Mouse (Mus musculus): ENCODE measurements around the gene Gm9603. TPM values are rescaled to one million over a fixed set of nuclear protein-coding genes. Genes with fewer than 3 reads are reported as not detected.

Gm9603 gene
- polyA plus RNA-seq (2014; fragmentation: Illumina TruSeq; extraction: RNeasy Lipid Tissue Mini Kit (QIAGEN cat#74804); ENCODE audit: low read depth, low replicate concordance), result not detected

DNA sequence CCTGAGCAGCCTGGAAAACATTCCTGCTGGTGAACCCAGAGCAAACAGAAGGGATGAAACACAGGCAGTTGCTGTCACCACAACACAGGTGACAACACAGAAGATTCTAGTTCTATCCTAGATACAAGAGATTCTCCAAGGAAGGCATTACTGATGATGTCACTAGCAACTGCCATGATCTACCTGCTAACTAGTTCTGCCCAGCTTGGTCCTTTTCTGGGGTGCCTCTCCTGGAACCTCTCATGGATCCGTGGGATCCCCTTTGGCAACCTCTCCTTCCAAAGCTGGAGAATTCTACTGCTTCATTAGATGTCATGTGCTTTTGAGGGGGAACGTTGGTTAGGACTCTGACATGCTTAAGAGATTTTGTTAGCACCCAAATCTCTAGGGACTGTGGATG, at the start of gene Gm9603:
Gene Gm9603 (minus strand): TSS at position 101 of the 400 bp plus-strand sequence.

DNA sequence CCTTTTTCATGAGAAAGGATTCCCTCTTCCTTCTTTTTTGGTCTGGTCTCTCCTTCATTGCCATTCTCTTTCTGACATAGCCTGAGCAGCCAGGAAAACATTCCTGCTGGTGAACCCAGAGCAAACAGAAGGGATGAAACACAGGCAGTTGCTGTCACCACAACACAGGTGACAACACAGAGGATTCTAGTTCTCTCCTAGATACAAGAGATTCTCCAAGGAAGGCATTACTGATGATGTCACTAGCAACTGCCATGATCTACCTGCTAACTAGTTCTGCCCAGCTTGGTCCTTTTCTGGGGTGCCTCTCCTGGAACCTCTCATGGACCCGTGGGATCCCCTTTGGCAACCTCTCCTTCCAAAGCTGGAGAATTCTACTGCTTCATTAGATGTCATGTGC, 54.3 kb downstream of the Gm9603 start, which contains the start of gene Gm8265:
Gene Gm8265 (minus strand): TSS at position 101 of the 400 bp plus-strand sequence.

Other genes starting within 250 kb of the Gm9603 start
- 0.31 TPM for gene Gm3194, start 232.0 kb downstream of the Gm9603 start, polyA plus RNA-seq (2014; fragmentation: Illumina TruSeq; extraction: RNeasy Lipid Tissue Mini Kit (QIAGEN cat#74804); ENCODE audit: low read depth, low replicate concordance)
- not detected for gene Gm8246, start 209.6 kb downstream of the Gm9603 start, polyA plus RNA-seq (2014; fragmentation: Illumina TruSeq; extraction: RNeasy Lipid Tissue Mini Kit (QIAGEN cat#74804); ENCODE audit: low read depth, low replicate concordance)
- not detected for gene Gm3187, start 203.2 kb downstream of the Gm9603 start, polyA plus RNA-seq (2014; fragmentation: Illumina TruSeq; extraction: RNeasy Lipid Tissue Mini Kit (QIAGEN cat#74804); ENCODE audit: low read depth, low replicate concordance)
- gene Gm3488, start 185.8 kb downstream of the Gm9603 start, polyA plus RNA-seq (2014; fragmentation: Illumina TruSeq; extraction: RNeasy Lipid Tissue Mini Kit (QIAGEN cat#74804); ENCODE audit: low read depth, low replicate concordance), result not detected
- not detected for gene Gm3532, start 149.0 kb downstream of the Gm9603 start, polyA plus RNA-seq (2014; fragmentation: Illumina TruSeq; extraction: RNeasy Lipid Tissue Mini Kit (QIAGEN cat#74804); ENCODE audit: low read depth, low replicate concordance)
- gene Gm8265, start 54.4 kb downstream of the Gm9603 start, polyA plus RNA-seq (2014; fragmentation: Illumina TruSeq; extraction: RNeasy Lipid Tissue Mini Kit (QIAGEN cat#74804); ENCODE audit: low read depth, low replicate concordance), result not detected
- 0.66 TPM for gene Gm3373, start 54.1 kb upstream of the Gm9603 start, polyA plus RNA-seq (2014; fragmentation: Illumina TruSeq; extraction: RNeasy Lipid Tissue Mini Kit (QIAGEN cat#74804); ENCODE audit: low read depth, low replicate concordance)
- 0.31 TPM for gene Gm3383, start 120.5 kb upstream of the Gm9603 start, polyA plus RNA-seq (2014; fragmentation: Illumina TruSeq; extraction: RNeasy Lipid Tissue Mini Kit (QIAGEN cat#74804); ENCODE audit: low read depth, low replicate concordance)
- 0.81 TPM for gene Gm3424, start 142.9 kb upstream of the Gm9603 start, polyA plus RNA-seq (2014; fragmentation: Illumina TruSeq; extraction: RNeasy Lipid Tissue Mini Kit (QIAGEN cat#74804); ENCODE audit: low read depth, low replicate concordance)
- not detected for gene Gm8237, start 192.9 kb upstream of the Gm9603 start, polyA plus RNA-seq (2014; fragmentation: Illumina TruSeq; extraction: RNeasy Lipid Tissue Mini Kit (QIAGEN cat#74804); ENCODE audit: low read depth, low replicate concordance)